Mouse (Mus musculus): ENCODE data around the gene Pde4d.

Pde4d gene

GRCm38 (mm10) chr13:109359994-109360393 lies 910.2 kb downstream of the Pde4d start:
- DNase-seq (ENCODE audit: low read depth in 1 of 2, low spot score in 2 of 2), result no peak

DNA sequence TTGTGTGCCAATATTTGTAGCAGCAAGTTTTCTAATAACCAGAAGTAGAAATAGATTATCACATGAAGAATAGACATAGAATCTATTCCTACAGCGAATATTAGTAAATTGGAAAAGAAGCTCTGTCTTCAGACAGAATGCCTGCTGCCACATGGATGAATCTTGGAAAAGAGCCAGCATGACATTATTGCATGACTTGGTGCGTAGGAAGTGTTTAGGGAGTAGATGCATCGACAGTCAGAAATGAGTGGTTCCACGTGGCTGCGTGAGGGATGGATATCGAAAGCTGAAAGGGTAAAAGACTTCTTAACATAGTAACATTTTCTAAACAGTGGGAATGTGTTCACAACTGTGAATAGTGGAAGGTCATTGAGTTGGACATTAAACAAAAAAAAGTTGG lies 912.6 kb downstream of the Pde4d start:
- DNase-seq (ENCODE audit: low read depth in 1 of 2, low spot score in 2 of 2), result no peak

DNA sequence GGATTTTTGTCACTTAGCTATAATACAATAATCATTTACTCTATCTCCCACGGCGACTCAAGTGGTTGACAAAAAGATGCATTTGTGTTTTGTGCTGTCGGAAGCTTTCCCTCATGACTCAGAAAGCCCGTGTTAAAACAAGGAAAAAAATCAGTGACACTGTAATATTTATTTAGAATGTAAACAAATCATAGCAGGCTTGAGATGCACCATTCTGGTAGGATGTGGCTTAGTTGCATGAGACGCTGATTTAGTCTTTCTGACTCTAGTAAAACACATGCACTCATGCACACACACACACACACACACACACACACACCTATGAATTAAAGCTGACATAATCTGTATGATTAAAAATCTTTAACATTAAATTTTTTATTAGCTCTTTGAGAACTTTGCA lies 924.7 kb downstream of the Pde4d start:
- DNase-seq (ENCODE audit: low read depth in 1 of 2, low spot score in 2 of 2), result no peak

- DNase-seq (ENCODE audit: low read depth in 1 of 2, low spot score in 2 of 2), result no peak
Measured at GRCm38 (mm10) chr13:109376681-109377080, 926.9 kb downstream of the Pde4d start.

GRCm38 (mm10) chr13:109380149-109380548 lies 930.4 kb downstream of the Pde4d start:
- DNase-seq (ENCODE audit: low read depth in 1 of 2, low spot score in 2 of 2), result no peak

GRCm38 (mm10) chr13:109388626-109389220 lies 939.0 kb downstream of the Pde4d start:
- DNase-seq (ENCODE audit: low read depth in 1 of 2, low spot score in 2 of 2), result no peak

DNA sequence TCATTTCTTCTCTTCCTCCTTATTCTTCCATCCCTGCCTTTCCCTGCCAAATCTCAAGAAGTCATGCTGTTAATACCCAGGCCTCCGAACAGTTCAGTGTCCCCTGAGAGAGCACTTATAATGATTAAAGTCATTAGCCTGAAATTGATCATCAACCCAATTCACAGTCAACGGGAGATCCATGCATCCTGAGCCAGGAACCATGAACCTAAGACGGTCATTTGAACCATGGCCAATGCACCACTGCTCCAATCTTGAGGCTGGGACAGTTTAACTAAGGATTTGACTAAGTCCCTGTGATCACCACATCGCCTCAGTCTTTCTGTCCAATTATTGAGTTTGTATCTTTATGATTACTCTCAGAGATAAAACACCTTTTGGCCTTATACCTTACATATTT lies 952.6 kb downstream of the Pde4d start:
- no peak for DNase-seq (ENCODE audit: low read depth in 1 of 2, low spot score in 2 of 2)

GRCm38 (mm10) chr13:109402936-109403335 lies 953.2 kb downstream of the Pde4d start:
- no peak for DNase-seq (ENCODE audit: low read depth in 1 of 2, low spot score in 2 of 2)

GRCm38 (mm10) chr13:109406341-109406740 lies 956.6 kb downstream of the Pde4d start:
- DNase-seq (ENCODE audit: low read depth in 1 of 2, low spot score in 2 of 2), result peak in 1 of 2 experiments; percentile 8

DNA sequence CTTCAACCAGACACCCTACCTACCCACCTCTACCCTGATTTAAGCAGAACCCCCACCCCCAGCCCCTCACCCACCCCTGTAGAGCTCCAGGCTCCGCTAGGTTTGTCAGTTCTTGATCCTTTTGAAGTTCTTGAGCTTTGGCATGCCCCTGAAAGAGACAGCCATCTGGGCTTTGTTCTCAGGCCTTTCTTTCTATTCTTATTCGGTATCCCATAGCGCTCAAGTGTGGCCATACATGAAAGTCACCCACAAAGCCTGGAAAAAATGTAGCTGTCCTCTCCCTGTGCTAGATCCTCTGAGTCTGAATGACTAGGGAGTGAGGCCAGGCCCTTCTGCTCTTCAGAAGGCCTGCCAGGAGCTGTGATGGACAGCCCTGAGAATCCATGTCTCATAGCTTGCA lies 957.6 kb downstream of the Pde4d start:
- no peak for DNase-seq (ENCODE audit: low read depth in 1 of 2, low spot score in 2 of 2)

DNA sequence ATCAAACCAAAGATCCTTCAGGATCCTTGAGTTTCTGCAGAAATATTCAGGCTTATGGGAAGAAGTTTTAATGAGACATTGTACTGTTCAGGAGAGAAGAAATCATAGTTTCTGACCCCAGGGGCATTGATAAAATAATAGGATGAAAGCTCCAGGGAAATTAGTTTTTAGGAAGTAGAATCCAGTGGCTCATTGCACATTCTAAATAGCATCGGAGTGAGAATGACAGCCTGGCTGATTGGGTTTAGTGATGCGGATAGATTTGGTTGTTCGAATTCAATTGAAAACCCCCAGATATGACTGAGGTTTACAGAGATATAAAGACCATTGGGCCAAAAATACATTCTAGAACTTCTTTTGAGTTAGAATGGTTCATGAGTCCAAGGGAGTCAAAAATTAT lies 970.7 kb downstream of the Pde4d start:
- DNase-seq (ENCODE audit: low read depth in 1 of 2, low spot score in 2 of 2), result no peak

DNA sequence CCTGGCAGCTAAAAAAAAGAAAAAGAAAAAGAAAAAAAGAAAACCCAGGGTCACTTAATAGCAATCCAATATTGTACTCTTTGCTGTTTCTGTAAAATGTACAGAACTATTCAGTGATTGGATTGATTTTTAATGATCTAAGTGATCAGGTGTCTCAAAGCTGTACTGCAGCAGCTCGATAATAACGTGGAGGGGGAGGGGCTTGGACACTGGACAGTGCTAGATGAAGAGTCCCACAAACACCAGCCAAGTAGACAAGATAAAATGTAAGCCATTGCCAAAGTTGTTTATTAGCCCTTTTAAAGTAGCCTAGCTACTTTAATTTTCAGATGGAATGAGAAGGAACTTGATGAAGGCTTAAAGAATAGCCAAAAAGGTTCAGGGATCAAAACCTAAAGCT lies 975.2 kb downstream of the Pde4d start:
- DNase-seq (ENCODE audit: low read depth in 1 of 2, low spot score in 2 of 2), result no peak

DNA sequence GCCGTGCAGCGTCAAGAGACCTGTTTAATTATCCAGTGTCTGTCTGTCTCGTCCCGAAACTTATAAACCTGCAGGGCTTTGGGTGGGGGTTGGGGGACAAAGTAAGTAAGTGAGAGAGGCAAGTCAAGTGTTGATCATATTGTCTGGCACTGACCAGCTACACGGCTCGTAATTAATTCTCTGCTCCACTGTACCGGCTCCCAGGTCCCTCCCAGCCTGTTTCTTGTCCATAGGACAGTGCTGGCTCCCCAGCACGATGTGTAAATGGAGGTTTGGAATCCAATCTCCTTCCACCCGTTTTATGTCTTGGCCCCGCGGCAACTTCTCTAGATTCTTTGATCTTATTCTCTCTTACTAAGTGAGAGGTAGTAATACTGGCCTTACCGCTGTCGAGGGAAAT lies 975.8 kb downstream of the Pde4d start:
- DNase-seq (ENCODE audit: low read depth in 1 of 2, low spot score in 2 of 2), result no peak

DNA sequence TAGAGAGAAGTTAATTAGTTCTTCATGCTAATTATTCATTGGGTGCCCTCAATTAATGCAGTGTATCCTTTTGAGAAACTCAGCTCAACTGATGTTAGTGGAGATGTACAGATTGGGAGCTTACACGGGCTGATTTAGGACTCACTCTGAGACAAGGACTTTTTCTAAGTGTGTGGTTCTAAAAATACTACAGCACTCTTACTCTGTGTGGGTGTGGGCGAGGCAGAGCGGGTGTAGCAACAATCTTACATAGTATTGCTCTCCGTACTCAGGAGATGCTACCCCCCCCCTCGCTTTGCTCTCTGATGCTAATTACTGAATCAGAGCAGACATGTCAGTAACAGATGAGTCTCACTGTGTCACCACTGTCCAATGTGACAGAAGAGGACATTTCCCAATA lies 976.3 kb downstream of the Pde4d start:
- DNase-seq (ENCODE audit: low read depth in 1 of 2, low spot score in 2 of 2), result no peak

- DNase-seq (ENCODE audit: low read depth in 1 of 2, low spot score in 2 of 2), result no peak
Measured at GRCm38 (mm10) chr13:109427541-109427940, 977.8 kb downstream of the Pde4d start.

DNA sequence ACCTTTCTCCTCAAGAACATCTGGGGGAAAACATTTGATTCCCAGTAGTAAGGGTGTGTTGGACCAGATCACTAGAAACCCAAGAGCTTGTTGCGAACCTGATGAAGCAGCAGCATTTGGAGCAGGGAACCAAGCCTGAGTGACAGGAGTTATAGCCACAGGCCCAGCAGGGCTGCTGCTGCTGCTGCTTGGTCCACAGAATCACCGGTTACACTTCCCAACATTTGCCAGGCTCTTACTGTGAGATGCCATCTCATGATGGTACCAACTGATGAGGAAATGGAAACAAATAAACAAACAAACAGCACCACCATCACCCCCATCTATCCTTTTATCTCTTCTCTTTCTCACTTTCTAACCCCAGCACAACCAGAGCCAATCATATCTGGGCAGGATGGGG lies 979.8 kb downstream of the Pde4d start:
- no peak for DNase-seq (ENCODE audit: low read depth in 1 of 2, low spot score in 2 of 2)

- no peak for DNase-seq (ENCODE audit: low read depth in 1 of 2, low spot score in 2 of 2)
Measured at GRCm38 (mm10) chr13:109437231-109437776, 987.6 kb downstream of the Pde4d start.

GRCm38 (mm10) chr13:109439436-109440161 lies 989.9 kb downstream of the Pde4d start:
- DNase-seq (ENCODE audit: low read depth in 1 of 2, low spot score in 2 of 2), result no peak

GRCm38 (mm10) chr13:109440331-109440730 lies 990.6 kb downstream of the Pde4d start:
- DNase-seq (ENCODE audit: low read depth in 1 of 2, low spot score in 2 of 2), result no peak

GRCm38 (mm10) chr13:109440881-109441280 lies 991.1 kb downstream of the Pde4d start:
- peak in 1 of 2 experiments; percentile 18 for DNase-seq (ENCODE audit: low read depth in 1 of 2, low spot score in 2 of 2)

GRCm38 (mm10) chr13:109441401-109441973 lies 991.7 kb downstream of the Pde4d start:
- peak in 1 of 2 experiments; percentile 22 for DNase-seq (ENCODE audit: low read depth in 1 of 2, low spot score in 2 of 2)

DNA sequence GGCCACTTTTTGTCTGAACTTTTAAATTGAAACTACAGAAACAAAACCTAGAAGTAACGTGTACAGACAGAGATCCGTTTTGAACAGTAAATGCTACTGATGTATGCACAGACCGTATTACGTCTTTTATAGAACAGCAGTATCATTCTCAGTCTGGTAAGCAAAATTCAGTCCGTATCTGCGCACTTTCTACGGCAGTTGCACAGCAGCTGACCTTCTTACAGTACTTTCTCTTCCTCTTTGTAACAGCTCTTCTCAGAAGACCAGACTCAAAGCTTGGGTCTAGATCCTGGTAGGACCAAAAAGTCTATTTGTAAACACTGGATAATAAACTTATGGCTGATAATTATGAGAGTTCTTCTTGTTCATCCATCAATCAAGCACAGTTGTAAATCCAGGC lies 996.4 kb downstream of the Pde4d start:
- DNase-seq (ENCODE audit: low read depth in 1 of 2, low spot score in 2 of 2), result peak in 1 of 2 experiments; percentile 29

Data from monocyte, adult 2 months (primary cell).